Mouse (Mus musculus) frontal cortex, adult 2 months (tissue): Measurements from ENCODE around the gene Sorcs2. TPM values are rescaled to one million over a fixed set of nuclear protein-coding genes. Genes with fewer than 3 reads are reported as not detected.
A peak's percentile ranks its signal among the peaks of the same experiment; 100 is the strongest.

ENCODE experiments used
- DNase-seq, 2 experiments: peaks; one replicate each; pipeline ENCODE4 v3.0.0; 2022; ENCODE audit warnings: low spot score in 1 of 2; ENCODE audit errors: extremely low spot score in 1 of 2
- polyA plus RNA-seq: library from polyadenylated mRNA; depleted of rRNA; stranded (reverse); fragments of >200 nt; gene quantifications from 2 replicates; pipeline ENCODE4 v1.2.3, GENCODE M21; 2012; rRNA removed

The Sorcs2 gene
- polyA plus RNA-seq, 1 experiment, result 30.7 TPM

DNA sequence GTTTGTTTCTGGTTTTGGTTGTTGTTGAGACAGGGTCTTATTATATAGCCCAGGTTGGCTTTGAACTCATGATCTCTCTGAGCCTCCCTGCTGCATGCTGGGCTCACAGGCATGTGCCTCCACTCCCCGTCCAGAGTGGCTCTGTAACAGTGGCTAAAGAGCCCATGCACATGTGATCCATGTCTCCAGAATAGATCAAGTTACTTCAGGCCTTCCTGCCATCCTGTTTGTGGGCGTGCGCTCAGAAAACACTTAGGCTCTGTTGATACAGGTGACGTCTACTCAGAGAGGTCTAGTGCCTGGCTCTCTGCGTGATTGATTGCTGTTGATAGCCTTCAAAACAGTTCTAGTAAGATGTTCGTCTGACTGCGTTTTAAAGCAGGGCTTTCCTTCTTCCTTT, 425.2 kb downstream of the Sorcs2 start:
- DNase-seq, result no peak

DNA sequence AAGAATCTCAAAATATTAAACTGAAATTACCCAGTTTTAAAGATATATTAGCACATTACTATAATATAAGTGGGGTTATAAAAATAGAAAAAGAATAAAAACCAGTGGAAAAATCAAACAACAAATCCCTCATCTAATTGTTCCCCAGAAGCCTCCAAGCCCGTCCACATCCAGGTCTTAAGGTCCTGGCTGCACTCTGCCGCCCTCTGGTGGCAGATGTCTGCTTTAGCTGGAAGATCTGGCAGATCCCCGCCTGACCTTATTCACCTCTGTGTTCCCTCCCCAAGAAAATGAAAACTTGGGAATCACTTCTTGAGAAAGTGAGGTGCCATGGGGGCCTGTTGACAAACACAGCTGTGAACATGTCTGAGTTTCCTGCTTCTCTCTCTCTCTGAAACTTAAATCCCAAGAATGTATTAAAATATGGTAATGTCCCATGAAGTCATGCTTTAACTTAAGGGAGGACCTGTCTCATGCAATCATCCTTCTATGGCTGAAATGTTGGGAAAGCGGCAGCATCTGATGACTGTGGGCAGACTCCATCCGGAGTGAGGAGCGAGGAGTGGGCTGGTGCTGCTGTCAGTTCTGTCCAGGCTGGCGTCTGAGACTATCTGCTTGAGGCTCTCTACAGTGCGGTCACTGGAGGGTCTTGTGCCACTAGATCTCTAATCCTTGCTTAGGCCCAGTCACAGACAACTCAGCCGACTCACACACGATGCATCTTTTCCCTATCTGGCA, 425.9 kb downstream of the Sorcs2 start:
- peak in 1 of 2 experiments; percentile 78 for DNase-seq

DNA sequence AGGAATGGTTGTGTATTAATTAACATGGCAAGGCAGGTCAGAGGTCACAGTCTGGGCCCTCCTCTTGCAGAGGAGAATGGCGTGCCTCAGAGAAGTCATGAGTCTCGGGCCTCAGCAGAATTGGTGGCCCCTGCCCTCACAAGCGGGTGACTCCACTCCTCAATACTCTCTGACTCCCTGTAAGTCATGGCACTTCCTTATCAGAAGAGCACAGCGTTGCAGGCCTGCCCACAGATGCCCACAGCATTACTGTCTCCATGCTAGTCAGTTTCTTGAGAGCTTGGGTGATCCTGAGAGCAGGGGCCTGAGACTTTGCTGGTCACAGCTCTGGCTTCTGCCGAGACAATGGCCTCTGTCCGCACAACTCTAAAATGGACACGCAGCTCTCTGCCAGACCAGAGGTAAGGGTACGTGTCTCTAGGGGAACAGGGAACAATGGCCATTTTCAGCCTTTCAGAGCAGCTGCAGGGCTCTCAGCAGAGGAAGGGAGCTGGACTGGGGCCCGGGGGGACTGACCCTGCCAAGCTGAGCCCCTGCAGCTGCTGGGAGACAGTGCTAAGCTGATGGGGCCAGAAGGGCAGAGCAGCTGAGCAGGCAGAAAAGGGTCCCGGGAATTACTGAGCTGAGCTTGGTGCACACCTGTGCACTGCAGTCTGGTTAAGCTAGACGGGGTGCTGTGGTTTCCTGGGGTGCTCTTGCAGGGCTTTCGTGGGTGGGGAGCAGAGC, 427.4 kb downstream of the Sorcs2 start:
- peak in 1 of 2 experiments; percentile 51 for DNase-seq

DNA sequence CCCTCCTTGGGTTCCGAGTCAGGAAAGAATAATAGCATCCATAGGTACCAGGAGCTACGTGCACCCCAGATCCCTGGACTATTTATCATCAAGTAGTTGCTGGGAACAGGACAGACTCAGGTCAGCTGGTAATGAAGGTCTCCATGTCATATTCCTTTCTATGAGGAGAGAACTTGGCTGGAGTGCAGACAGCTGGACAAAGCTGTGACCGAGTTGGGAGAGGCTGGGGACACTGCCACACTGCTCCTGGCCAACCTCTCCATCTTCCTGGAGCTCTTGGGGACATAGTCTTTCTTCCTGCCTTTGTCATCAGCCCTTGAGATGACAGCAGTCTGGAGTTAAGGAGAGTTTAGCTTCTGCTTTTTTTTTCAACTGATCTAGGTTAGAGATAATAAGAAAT, 428.1 kb downstream of the Sorcs2 start:
- no peak for DNase-seq

Other genes starting within 250 kb of the Sorcs2 start
- not detected in 2 replicates for gene Psapl1, start 194.1 kb downstream of the Sorcs2 start, polyA plus RNA-seq
- 20.5 and 21.3 TPM in 2 replicates for gene Grpel1, start 66.9 kb upstream of the Sorcs2 start, polyA plus RNA-seq
- 17.4 and 18.1 TPM in 2 replicates for gene Tada2b, start 86.1 kb upstream of the Sorcs2 start, polyA plus RNA-seq
- 1.2 and 1.5 TPM in 2 replicates for gene Ccdc96, start 86.4 kb upstream of the Sorcs2 start, polyA plus RNA-seq
- gene Tbc1d14, start 195.1 kb upstream of the Sorcs2 start, polyA plus RNA-seq, result 58.8 and 59.8 TPM in 2 replicates